Mouse (Mus musculus): ENCODE results near the gene Trip6. TPM values are rescaled to one million over a fixed set of nuclear protein-coding genes. Genes with fewer than 3 reads are reported as not detected.

The Trip6 gene
- polyA plus RNA-seq, 1 experiment from 2014 or later, result 12.2 TPM

DNA sequence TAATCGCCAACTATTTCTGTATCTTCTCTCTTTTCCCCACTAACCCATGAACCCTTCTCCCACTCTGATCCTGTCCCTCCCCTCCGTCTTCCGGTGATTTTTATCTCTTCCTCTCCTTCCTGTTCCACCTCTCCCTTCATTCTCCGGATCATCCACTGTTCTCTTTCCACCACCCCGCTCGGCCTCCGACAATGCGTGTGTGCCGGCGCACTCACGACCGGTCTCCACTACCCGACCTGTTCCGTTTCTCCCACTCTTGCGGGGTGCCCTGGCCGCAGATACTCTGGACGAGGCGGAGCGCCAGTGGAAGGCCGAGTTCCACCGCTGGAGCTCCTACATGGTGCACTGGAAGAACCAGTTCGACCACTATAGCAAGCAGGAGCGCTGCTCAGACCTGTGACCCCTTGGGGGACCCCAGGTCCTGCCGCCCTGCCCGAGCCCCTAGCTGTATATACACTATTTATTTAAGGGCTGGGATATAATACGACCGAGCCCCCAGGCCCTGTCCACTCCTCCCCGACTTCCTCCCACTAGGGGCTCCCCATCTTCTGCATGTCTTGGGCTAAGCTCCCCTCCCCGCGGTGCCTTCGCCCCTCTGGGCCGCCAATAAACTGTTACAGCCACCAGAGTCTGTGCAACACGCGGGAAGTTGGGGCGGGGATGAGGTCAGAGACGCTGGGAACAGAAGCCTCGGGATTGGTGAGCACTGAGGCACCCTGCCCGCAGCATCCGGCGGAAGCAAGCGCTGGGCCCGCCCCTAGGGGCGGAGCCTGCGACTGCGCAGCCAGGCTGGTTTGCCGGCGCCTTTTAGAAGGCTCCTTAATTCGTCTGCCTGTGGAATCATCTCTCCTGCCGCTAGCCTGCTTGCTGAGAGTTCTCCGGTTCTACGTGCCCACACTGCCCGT lies 20.1 kb downstream of the Trip6 start, which contains the start of gene Ufsp1:
TSS of gene Ufsp1 (plus strand) at position 791 of the 905 bp plus-strand sequence.
- under 1% methylated on average over 52 of the region's 52 CpGs for WGBS
- peaks cover 21% of the 10 kb centered on the region for H3K4me1 ChIP-seq (replicated peaks; ENCODE audit: control insufficient read depth, insufficient read depth, low read length)
- DNase-seq (ENCODE audit: low spot score) (peak; percentile 97), ATAC-seq (ENCODE audit: low FRiP score) (peak; percentile 96)
- peak within 1 kb of the TSS; percentile 85 for H3K27ac ChIP-seq
- peaks cover 29% of the 10 kb centered on the region for H3K27me3 ChIP-seq (ENCODE audit: control insufficient read depth, insufficient read depth, low read length)
- H3K9ac ChIP-seq, result peak within 1 kb of the TSS; percentile 80
- peak within 1 kb of the TSS; percentile 47 for H3K4me3 ChIP-seq (replicated peaks; ENCODE audit: low read length)
- H3K36me3 ChIP-seq (replicated peaks; ENCODE audit: control insufficient read depth, insufficient read depth), result peaks cover 45% of the 10 kb centered on the region
- H3K4me2 ChIP-seq (replicated peaks), result peak within 1 kb of the TSS; percentile 94
- H3K9me3 ChIP-seq (ENCODE audit: control insufficient read depth, low read length), result no peaks in the 10 kb centered on the region

DNA sequence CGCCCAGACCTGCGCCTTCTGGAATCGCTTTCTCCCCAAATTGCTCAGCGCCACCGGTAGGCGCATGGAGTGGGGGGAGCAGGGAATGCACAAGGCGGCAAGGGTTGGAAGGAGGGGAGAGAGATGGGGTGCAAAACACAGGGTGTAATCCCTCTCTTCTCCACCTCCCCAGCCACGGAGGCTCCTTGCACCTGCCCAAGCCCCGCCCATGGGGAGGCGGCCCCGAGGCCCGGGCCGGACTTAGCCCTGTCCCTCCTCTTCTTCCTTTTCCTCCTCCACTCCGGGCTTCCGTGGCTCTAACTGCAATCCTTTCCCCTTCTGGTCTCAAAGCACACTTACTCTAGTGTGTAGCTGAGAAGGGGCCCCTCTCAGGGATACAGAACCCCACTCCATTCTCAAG lies 20.9 kb downstream of the Trip6 start:
- Histone ChIP-seq H3K27me3 (ENCODE audit: control insufficient read depth, insufficient read depth, low read length) (peaks cover 33% of the 10 kb centered on the region), H3K36me3 (replicated peaks; ENCODE audit: control insufficient read depth, insufficient read depth) (peaks cover 37% of the 10 kb centered on the region), H3K4me1 (replicated peaks; ENCODE audit: control insufficient read depth, insufficient read depth, low read length) (peaks cover 25% of the 10 kb centered on the region), H3K27ac (peak overlapping the region; percentile 84), H3K4me3 (replicated peaks; ENCODE audit: low read length) (peak overlapping the region; percentile 47), H3K9ac (peak overlapping the region; percentile 67), H3K4me2 (replicated peaks) (peak overlapping the region; percentile 94), H3K9me3 (ENCODE audit: control insufficient read depth, low read length) (no peaks in the 10 kb centered on the region)
- peak; percentile 49 for DNase-seq (ENCODE audit: low spot score)
- WGBS, result under 1% methylated on average over 15 of the region's 15 CpGs
- no peak for ATAC-seq (ENCODE audit: low FRiP score)

DNA sequence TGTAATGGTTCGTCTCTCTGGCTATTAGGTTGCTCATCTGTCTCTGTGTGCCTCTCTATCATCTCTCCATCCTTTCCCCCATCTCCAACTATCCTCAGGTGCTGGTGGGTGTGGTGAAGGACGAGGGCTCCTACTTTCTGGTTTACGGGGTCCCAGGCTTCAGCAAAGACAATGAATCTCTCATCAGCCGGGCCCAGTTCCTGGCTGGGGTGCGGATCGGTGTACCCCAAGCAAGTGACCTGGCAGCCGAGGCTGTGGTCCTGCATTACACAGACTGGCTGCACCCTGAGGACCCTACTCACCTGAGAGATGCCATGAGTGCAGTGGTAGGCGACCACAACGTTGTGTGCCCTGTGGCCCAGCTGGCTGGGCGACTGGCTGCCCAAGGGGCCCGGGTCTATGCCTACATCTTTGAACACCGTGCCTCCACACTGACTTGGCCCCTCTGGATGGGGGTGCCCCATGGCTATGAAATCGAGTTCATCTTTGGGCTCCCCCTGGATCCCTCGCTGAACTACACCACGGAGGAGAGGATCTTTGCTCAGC lies 22.8 kb downstream of the Trip6 start:
- no peak overlapping the region for H3K4me3 ChIP-seq (replicated peaks; ENCODE audit: low read length)
- 83% methylated on average over 15 of the region's 15 CpGs for WGBS
- no peak overlapping the region for H3K9ac ChIP-seq
- no peaks in the 10 kb centered on the region for H3K9me3 ChIP-seq (ENCODE audit: control insufficient read depth, low read length)
- ATAC-seq (ENCODE audit: low FRiP score), result no peak
- no peak for DNase-seq (ENCODE audit: low spot score)
- peaks cover 38% of the 10 kb centered on the region for H3K27me3 ChIP-seq (ENCODE audit: control insufficient read depth, insufficient read depth, low read length)
- H3K36me3 ChIP-seq (replicated peaks; ENCODE audit: control insufficient read depth, insufficient read depth), result peaks cover 18% of the 10 kb centered on the region
- peaks cover 34% of the 10 kb centered on the region for H3K4me1 ChIP-seq (replicated peaks; ENCODE audit: control insufficient read depth, insufficient read depth, low read length)
- no peak overlapping the region for H3K27ac ChIP-seq
- no peak overlapping the region for H3K4me2 ChIP-seq (replicated peaks)

DNA sequence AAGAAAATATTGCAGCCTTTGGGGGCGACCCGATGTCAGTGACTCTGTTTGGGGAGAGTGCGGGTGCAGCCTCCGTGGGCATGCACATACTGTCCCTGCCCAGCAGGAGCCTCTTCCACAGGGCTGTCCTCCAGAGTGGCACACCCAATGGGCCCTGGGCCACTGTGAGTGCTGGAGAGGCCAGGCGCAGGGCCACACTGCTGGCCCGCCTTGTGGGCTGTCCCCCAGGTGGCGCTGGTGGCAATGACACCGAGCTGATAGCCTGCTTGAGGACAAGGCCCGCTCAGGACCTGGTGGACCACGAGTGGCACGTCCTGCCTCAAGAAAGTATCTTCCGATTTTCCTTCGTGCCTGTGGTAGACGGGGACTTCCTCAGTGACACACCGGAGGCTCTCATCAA lies 23.5 kb downstream of the Trip6 start:
- Histone ChIP-seq H3K36me3 (replicated peaks; ENCODE audit: control insufficient read depth, insufficient read depth) (peaks cover 11% of the 10 kb centered on the region), H3K4me3 (replicated peaks; ENCODE audit: low read length) (no peak overlapping the region), H3K4me2 (replicated peaks) (peak overlapping the region; percentile 97; the same call in 1 of the 2 replicates), H3K9me3 (ENCODE audit: control insufficient read depth, low read length) (no peaks in the 10 kb centered on the region), H3K27ac (no peak overlapping the region), H3K27me3 (ENCODE audit: control insufficient read depth, insufficient read depth, low read length) (peaks cover 38% of the 10 kb centered on the region), H3K9ac (no peak overlapping the region; the same call in 1 of the 2 replicates), H3K4me1 (replicated peaks; ENCODE audit: control insufficient read depth, insufficient read depth, low read length) (peaks cover 39% of the 10 kb centered on the region)
- ATAC-seq (ENCODE audit: low FRiP score) (no peak), DNase-seq (ENCODE audit: low spot score) (no peak)
- WGBS, result 26% methylated on average over 15 of the region's 15 CpGs

DNA sequence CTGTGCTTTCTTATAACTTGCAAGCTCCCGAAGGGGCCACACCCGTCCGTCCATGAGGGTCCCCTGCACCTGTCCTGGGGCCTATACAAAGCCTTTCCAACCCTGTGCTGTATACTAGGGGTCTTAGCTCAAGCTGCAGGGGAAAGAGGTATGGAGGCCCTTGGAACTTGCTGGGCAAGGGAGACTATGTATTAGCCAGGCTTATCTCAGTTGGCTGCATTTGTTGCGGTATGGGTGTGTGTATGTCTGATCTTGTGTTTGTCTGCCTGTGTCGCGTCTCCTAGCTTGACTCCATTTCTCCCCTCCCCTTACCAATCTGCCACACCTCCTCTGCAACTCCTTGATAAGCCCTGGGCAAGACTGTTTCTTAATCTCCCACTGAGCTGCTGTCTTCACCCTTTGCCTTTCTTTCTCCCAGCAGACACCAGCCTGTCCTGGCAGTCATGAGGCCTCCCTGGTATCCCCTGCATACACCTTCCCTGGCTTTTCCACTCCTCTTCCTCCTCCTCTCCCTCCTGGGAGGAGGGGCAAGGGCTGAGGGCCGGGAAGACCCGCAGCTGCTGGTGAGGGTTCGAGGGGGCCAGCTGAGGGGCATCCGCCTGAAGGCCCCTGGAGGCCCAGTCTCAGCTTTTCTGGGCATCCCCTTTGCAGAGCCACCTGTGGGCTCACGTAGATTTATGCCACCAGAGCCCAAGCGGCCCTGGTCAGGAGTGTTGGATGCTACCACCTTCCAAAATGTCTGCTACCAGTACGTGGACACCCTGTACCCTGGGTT lies 24.4 kb downstream of the Trip6 start:
- peak overlapping the region; percentile 97 for H3K4me2 ChIP-seq (replicated peaks)
- H3K36me3 ChIP-seq (replicated peaks; ENCODE audit: control insufficient read depth, insufficient read depth), result 0 out of 2 replicates have a peak, but pooled peaks cover 2% of the 10 kb centered on the region
- peaks cover 34% of the 10 kb centered on the region for H3K4me1 ChIP-seq (replicated peaks; ENCODE audit: control insufficient read depth, insufficient read depth, low read length)
- DNase-seq (ENCODE audit: low spot score), result no peak
- ATAC-seq (ENCODE audit: low FRiP score), result no peak
- WGBS, result 58% methylated on average over 13 of the region's 13 CpGs
- H3K27me3 ChIP-seq (ENCODE audit: control insufficient read depth, insufficient read depth, low read length), result peaks cover 38% of the 10 kb centered on the region
- H3K9ac ChIP-seq, result peak overlapping the region; percentile 49; the same call in 1 of the 2 replicates
- H3K4me3 ChIP-seq (replicated peaks; ENCODE audit: low read length), result peak overlapping the region; percentile 51
- H3K27ac ChIP-seq, result no peak overlapping the region
- no peaks in the 10 kb centered on the region for H3K9me3 ChIP-seq (ENCODE audit: control insufficient read depth, low read length)

DNA sequence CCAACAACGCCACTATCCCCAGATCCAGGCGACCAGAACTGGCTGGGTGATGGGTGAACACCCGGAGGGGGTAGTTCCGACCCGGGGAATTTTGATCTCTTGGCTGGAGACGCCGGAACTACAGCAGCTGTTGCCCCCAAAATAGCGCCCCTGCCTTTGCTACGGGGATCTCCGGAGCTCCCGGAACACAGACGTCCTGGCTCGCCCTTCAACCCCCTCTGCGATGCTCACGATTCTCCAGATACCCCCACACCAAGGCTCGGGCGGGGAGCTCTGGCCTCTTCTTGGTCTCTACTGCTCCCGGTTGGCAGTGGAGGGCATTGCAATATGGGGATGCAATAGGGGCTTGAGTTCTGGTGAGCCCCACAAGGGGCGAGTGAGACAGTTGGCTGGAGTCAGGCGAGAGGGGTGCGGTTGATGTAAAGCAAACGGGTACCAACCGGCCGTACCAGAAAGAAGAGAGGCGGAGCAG lies 25.2 kb downstream of the Trip6 start:
- H3K27ac ChIP-seq, result no peak overlapping the region
- peaks cover 31% of the 10 kb centered on the region for H3K4me1 ChIP-seq (replicated peaks; ENCODE audit: control insufficient read depth, insufficient read depth, low read length)
- H3K4me3 ChIP-seq (replicated peaks; ENCODE audit: low read length), result peak overlapping the region; percentile 51
- peaks cover 38% of the 10 kb centered on the region for H3K27me3 ChIP-seq (ENCODE audit: control insufficient read depth, insufficient read depth, low read length)
- ATAC-seq (ENCODE audit: low FRiP score), result no peak
- H3K9ac ChIP-seq, result peak overlapping the region; percentile 49; the same call in 1 of the 2 replicates
- DNase-seq (ENCODE audit: low spot score), result peak; percentile 37
- H3K36me3 ChIP-seq (replicated peaks; ENCODE audit: control insufficient read depth, insufficient read depth), result no peaks in the 10 kb centered on the region
- H3K4me2 ChIP-seq (replicated peaks), result peak overlapping the region; percentile 97
- 4% methylated on average over 25 of the region's 25 CpGs for WGBS
- H3K9me3 ChIP-seq (ENCODE audit: control insufficient read depth, low read length), result no peaks in the 10 kb centered on the region

DNA sequence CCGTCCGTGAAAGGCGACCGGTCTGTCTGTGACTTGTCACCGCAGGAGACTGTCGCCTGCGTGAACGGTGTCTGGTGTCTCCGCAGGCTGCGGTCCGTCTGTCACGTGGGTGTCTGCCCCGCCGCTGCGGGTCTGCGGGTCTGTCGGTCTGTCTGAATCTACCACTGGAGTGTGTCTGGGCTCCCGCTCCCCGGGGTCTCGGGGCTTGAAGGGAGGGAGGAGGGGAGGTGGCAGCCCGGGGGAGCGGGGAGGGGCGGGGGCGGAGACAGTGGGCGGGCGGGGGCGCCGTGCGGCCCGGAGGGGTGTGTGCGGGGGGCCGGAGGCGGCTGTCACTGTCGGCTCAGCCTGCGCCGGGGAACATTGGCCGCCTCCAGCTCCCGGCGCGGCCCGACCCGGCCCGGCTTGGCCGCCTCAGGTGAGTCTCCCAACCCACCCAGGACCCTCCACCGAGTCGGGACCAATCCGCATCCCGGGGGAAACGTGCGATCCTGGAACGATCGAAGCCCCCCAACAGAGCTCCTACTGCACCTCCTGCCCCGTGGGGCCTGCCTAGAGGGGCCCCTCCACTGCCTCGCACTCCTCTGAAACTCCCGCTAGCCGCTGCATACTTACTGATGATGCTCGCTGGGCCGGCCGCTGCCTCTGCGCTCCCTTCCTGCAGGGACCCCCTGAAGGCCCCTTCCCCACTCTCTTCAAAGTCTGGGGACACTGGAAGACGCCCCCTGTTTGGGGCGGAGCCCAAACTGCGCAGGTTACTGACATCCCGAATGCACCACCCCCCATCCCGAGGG lies 26.1 kb downstream of the Trip6 start:
- peaks cover 38% of the 10 kb centered on the region for H3K27me3 ChIP-seq (ENCODE audit: control insufficient read depth, insufficient read depth, low read length)
- no peaks in the 10 kb centered on the region for H3K9me3 ChIP-seq (ENCODE audit: control insufficient read depth, low read length)
- ATAC-seq (ENCODE audit: low FRiP score) (no peak), DNase-seq (ENCODE audit: low spot score) (peak; percentile 37)
- no peaks in the 10 kb centered on the region for H3K36me3 ChIP-seq (replicated peaks; ENCODE audit: control insufficient read depth, insufficient read depth)
- under 1% methylated on average over 54 of the region's 65 CpGs for WGBS
- H3K4me2 ChIP-seq (replicated peaks), result peak overlapping the region; percentile 97
- H3K9ac ChIP-seq, result peak overlapping the region; percentile 68
- peak overlapping the region; percentile 51 for H3K4me3 ChIP-seq (replicated peaks; ENCODE audit: low read length)
- peak overlapping the region; percentile 77 for H3K27ac ChIP-seq
- peaks cover 24% of the 10 kb centered on the region for H3K4me1 ChIP-seq (replicated peaks; ENCODE audit: control insufficient read depth, insufficient read depth, low read length)

DNA sequence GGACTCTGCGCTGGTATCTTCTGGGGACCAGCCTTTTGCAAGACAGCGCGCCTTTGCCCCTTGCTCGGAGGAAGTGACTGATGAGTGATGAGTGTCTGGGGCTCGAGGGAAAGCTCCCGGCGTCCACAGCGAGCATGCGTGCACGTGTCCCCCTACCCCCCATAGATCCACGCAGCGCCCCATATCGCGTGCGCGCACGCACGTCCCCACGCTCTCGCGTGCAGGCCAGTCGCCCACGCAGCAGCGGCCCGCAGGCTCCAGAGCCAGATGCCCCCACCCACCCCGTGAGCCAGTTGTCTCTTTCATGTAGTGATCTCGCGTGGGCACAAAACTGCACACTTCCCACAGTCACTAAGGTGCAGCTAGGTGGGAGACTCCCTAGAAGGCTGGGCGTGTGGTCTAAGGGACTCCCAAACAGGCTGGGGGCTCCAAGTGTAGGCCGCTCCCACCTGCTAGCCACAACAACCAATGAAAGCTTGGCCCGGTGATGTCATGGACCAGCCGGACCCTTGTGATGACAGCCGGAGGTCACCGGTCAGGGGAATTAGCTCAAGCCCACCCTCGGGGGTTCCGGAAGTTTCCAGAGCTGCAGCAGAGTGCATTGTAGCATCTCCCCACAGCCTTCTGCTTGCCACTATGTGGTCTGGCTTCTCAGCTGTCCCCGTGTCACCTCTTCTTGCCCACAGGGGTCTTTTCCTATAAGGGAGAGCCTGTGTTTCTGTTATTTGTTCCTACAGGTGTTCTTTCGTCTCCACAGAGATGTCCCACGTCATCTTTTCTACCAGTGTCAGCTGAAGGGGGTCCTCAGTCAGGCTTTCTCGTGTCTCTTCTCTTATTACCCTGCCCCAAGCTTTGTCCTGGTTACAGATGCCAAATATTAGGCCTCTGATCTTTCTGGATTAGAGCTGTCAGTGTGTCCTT lies 26.9 kb downstream of the Trip6 start, which contains the start of gene Ache:
TSS of gene Ache (plus strand) at position 488 of the 921 bp plus-strand sequence.
- H3K4me2 ChIP-seq (replicated peaks), result peak within 1 kb of the TSS; percentile 97
- peak; percentile 73 for ATAC-seq (ENCODE audit: low FRiP score)
- H3K36me3 ChIP-seq (replicated peaks; ENCODE audit: control insufficient read depth, insufficient read depth), result no peaks in the 10 kb centered on the region
- peak within 1 kb of the TSS; percentile 77 for H3K27ac ChIP-seq
- H3K4me1 ChIP-seq (replicated peaks; ENCODE audit: control insufficient read depth, insufficient read depth, low read length), result peaks cover 23% of the 10 kb centered on the region
- peak within 1 kb of the TSS; percentile 51 for H3K4me3 ChIP-seq (replicated peaks; ENCODE audit: low read length)
- H3K9me3 ChIP-seq (ENCODE audit: control insufficient read depth, low read length), result no peaks in the 10 kb centered on the region
- DNase-seq (ENCODE audit: low spot score), result peak; percentile 59
- peaks cover 38% of the 10 kb centered on the region for H3K27me3 ChIP-seq (ENCODE audit: control insufficient read depth, insufficient read depth, low read length)
- 1% methylated on average over 39 of the region's 40 CpGs for WGBS
- H3K9ac ChIP-seq, result peak within 1 kb of the TSS; percentile 68
